Mouse (Mus musculus) layer of hippocampus, postnatal 10 days (tissue): ENCODE measurements around the gene Fis1. TPM values are rescaled to one million over a fixed set of nuclear protein-coding genes. Genes with fewer than 3 reads are reported as not detected.
A peak's percentile ranks its signal among the peaks of the same experiment; 100 is the strongest.

Source experiments
- DNase-seq, 2 experiments: peaks; one replicate each; pipeline ENCODE4 v3.0.0; 2021; ENCODE audit warnings: low spot score in 2 of 2
- long read RNA-seq: library from polyadenylated mRNA; stranded (forward); transcript quantifications from one replicate; pipeline ENCODE4 v2.0.0, GENCODE M21; 2023
- total RNA-seq, 2 experiments: library from RNA; stranded (reverse); gene quantifications; 2 replicates each; pipeline ENCODE4 v1.2.3; 2021

Fis1 gene
- total RNA-seq: 100 to 1,000 TPM; 196 to 209 TPM
- long read RNA-seq, transcript Fis1-203 (4 exons, 601 nt): minor isoform, 5 of 213 reads
- long read RNA-seq, transcript Fis1-202 (5 exons, 948 nt): minor isoform, 50 of 213 reads
- long read RNA-seq, transcript Fis1-201 (5 exons, 786 nt): major isoform, 146 of 213 reads
- long read RNA-seq, partial matches to known transcripts: 6 of 213 reads
- long read RNA-seq, other reads (novel, unspliced or antisense): 5 of 213 reads

DNA sequence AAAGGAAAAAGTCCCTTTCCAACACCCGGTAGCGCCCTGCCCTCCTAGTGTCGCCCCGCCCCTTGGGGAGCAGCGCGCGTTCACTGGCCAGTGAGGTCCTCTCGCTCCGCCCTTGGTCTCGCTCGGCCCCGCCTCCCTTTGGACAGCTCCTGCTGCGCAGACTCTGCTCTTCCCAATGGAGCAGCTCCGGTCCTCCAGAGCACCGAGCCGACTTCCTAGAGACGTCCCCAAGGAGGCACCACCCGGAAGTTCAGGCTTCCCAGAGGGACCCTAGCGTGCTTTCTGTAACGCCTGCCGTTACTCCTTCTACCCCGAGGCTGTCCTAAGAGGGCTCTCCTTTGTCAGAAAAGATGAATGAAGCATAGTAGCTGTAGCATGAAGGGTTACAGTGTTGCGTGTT lies at the start of gene Fis1:
TSS of gene Fis1 (plus strand) at position 261 of the 400 bp plus-strand sequence.
- DNase-seq: peak; percentile 93 to 95

- DNase-seq: no peak
Measured at GRCm38 (mm10) chr5:136904621-136905020, 48.5 kb upstream of the Fis1 start.

- DNase-seq: no peak
Measured at GRCm38 (mm10) chr5:136905630-136906029, 47.4 kb upstream of the Fis1 start.

DNA sequence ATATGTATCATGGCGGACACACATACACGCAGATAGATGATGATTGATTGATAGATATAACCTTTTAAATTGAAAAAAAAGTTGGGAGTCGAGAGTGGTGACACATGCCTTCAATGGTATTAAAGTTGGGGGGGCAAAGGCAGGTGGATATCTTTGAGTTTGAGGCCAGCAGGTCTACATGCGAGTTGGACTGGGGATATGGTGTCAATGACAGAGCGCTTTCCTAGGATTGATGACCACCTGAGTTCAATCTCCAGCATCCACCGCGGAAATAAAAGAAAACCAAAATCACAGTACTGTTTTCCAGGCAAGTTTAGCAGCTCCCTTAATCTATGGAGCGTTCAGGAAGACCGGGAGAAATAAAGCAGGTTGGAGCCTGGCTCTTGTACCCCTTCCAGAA lies 45.5 kb upstream of the Fis1 start:
- no peak for DNase-seq

- peak; percentile 91 to 94 for DNase-seq
Measured at GRCm38 (mm10) chr5:136907991-136908857, 44.9 kb upstream of the Fis1 start, which contains the start of gene Ift22. TSS of gene Ift22 (plus strand) at chr5:136908150.

- no peak for DNase-seq
Measured at GRCm38 (mm10) chr5:136914183-136914582, 38.9 kb upstream of the Fis1 start.

DNA sequence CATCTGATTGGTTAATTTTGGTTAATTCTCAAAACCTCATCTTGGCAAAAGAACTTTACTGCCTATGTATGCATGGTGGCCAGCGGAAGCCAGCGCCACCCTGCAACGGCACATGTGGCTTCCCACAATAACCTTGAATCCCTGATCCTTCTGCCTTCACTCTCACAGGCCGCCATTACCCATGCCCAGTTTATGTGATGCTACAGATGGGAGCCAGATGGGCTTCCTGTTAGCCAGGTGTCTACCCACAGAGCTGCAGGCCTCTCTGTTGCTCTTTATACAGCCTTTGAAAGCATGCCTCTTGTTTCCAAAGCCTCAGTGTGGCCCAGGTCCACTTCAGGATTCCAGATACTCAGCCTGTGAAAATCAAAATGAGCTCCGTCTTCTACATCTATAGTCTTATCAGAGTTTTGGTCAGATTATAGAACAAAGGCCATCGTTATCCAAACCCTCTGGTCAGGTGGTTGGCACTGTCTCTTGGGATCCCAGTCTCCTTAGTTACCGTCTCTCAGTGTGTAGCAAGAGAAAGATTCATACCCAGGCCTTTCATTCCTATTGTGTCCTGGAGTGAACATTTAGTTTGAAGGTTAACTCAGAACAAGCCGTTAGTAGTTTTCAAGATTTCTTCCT lies 35.3 kb upstream of the Fis1 start:
- DNase-seq: no peak

GRCm38 (mm10) chr5:136918655-136919472 lies 34.2 kb upstream of the Fis1 start:
- peak; percentile 77 to 78 for DNase-seq

GRCm38 (mm10) chr5:136919546-136920301 lies 33.4 kb upstream of the Fis1 start:
- DNase-seq: peak; percentile 18 to 30

DNA sequence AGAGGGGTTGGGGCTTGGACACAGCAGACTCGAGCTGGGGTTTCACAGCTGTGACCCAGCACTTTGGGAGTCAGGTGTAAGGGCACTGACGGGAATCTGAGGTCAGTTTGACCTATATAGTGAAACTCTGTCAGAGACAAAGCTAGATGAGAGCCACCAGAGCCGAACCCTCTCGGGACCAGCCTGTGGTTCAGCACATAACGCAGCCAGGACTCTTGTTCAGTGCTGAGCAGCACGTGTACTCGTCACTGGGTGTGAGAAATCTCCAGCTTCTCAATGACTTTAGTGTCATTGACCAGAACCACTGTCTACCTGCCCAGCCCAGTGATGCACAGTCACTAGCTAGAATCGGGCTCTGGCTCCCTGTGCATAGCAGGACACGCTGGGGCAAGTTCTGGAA lies 30.2 kb upstream of the Fis1 start:
- DNase-seq: no peak

- no peak for DNase-seq
Measured at GRCm38 (mm10) chr5:136923751-136924478, 29.2 kb upstream of the Fis1 start.

DNA sequence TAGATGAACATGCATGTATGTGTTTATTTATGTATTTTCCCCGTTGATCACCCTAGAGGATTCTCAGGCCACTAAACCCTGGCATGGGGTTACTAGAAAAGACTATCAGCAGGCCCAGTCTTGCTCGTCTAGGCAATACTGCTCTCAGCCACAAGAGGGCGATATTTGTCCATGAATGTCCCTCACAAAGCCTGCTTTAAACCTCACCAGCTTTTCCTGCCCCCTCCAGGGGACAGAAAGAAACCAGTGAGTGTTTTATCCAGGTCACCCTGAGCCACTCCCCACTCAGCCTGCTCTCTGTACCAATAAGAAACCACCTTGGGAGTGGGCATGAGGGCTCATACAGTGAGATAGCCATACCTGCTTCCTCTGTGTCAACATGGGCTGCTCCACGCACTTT lies 24.0 kb upstream of the Fis1 start:
- DNase-seq: peak; percentile 90 to 94

GRCm38 (mm10) chr5:136931896-136932295 lies 21.2 kb upstream of the Fis1 start:
- no peak for DNase-seq

GRCm38 (mm10) chr5:136932956-136933355 lies 20.1 kb upstream of the Fis1 start:
- no peak for DNase-seq

DNA sequence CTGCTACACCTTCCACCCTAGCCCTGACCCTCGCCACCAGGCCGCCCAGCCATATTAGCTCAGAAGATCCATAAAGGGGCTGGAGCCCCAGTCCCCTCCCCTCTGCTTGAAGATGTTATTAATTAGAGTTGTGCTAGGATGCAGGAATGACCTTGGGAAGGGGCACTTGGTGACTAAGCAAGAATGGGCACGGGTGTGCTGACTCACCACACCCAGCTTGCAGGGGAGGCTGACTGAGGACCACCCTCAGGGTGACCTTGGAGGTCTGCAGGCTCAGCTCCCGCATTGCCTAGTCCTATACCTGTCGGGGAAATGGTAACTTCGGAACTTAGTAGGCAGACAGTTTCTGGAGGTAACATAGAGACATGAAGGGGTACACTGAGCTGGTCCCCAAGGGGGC lies 19.1 kb upstream of the Fis1 start:
- DNase-seq: no peak

DNA sequence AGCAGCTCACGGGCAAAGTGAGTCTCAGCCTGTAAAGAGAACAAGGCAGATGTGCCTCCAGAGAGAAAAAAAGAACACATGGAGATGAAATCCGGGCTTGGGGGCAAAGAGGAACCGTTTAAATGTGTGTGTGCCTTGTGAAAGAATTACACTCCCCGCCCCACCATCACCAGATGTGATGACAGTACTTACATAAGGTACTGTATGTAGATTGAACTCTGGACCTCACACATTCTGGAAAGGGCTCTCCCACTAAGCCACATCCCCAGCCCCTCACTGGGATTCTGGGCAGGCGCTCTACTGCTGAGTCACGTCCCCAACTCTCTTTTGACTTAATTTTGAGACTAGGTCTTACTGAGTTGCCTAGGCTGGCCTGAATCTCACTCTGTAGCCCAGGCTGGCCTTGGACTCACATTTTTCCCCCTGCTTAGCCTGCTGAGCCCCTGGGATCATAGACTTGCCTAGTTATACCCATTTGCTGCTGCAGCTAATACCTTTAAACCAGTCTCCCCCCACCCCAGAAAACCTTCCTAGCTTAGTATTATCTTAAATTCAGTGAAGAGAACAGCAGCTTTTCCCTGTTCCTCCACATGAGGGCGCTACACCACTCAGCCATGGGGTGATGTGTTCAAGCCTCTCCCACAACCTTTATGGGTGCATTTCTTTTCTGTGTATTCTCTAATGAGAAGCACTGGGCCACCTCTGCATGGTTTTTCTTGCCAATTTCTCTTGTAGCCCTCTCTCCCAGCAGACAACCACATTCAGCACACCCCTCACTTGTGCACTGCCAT lies 17.0 kb upstream of the Fis1 start:
- no peak for DNase-seq

DNA sequence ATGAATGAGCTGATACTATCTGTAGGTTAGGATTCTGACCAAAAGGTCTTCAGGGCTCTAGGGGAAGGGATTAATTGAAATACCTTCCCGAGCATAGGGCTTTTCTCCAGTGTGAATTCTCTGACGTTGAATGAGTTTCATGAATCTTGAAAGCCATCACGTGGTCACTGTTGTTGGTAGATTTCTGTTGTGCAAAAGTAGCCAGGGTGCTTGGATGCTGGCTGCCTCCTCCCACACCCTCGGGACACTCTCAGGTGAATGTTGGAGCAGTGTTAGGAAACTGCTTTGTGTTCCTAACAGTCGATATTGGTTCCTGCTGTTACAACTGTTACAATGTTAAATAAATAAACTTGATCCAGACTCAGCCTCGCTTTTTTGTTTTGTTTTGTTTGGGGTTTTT lies 16.3 kb upstream of the Fis1 start:
- no peak for DNase-seq

DNA sequence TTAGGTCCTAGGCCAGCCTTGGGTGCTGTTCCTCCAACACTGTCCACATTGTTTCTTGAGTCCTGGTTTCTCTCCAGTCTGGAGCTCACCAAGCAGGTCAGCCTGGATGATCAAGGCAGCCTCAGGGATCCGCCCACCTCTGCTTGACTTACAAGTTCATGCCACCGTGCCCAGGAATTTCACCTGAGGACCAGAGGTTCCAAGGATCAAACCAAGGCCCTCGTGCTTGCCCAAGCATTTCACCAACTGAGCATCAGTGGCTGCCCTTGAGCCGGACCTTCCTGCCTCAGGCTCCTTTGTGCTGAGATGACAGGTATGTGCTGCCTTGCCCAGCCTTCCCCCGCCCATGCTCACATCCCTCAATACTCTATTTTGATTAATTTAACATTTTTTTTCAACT lies 15.5 kb upstream of the Fis1 start:
- DNase-seq: no peak

- no peak for DNase-seq
Measured at GRCm38 (mm10) chr5:136939284-136939683, 13.8 kb upstream of the Fis1 start.
